Mouse (Mus musculus) olfactory bulb, adult 2 months (tissue): Measurements from ENCODE around the gene Bag3.

Experiments
- CTCF ChIP-seq: fragments of 200-500 bp; IDR thresholded peaks from 2 replicates; pipeline ENCODE4 v1.5.1; 2012; ENCODE audit warnings: low read depth, mild to moderate bottlenecking, low read length, moderate library complexity; ENCODE audit not compliant: insufficient read depth
- POLR2A ChIP-seq: fragments of 200-500 bp; IDR thresholded peaks from 2 replicates; pipeline ENCODE4 v1.6.1; 2012; ENCODE audit warnings: mild to moderate bottlenecking, low read depth, low read length, moderate library complexity; ENCODE audit not compliant: insufficient read depth

DNA sequence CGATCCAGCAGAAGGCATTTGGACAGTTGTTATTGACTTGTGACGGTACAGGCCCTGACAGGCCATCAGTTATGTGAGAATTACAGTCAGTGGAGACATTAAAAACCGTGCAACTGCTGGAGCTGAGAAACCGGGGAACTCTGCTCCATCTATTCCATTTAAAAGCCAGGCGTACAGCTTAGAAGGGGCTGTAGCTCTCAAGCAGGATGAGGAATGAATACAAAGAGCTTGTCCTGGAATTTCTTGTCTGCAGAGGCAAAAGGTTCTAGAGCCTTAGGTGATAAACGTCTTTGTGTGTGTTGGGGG is 69.5 kb downstream of the Bag3 start:
- TF ChIP-seq POLR2A (no peak), CTCF (no peak)
